Mouse (Mus musculus): Measurements from ENCODE around the gene Mfsd10.

GRCm38 (mm10) chr5:34592666-34593065 lies 44.3 kb downstream of the Mfsd10 start:
- TF ChIP-seq CTCF (IDR thresholded peaks at IDR 0.05; ENCODE audit: low read depth) (no peak), EP300 (IDR thresholded peaks at IDR 0.05; ENCODE audit: low read depth) (no peak)

Measured in heart, postnatal 0 days (tissue).